Mouse (Mus musculus) testis, adult 2 months (tissue): ENCODE results near the gene Kif5a. TPM values are rescaled to one million over a fixed set of nuclear protein-coding genes. Genes with fewer than 3 reads are reported as not detected.
"Not testable (repeated sequence)": the region's sequence is repeated elsewhere in the genome, so short reads cannot be mapped to it uniquely, and the experiment has no call there.

Experiments
- H3K27ac ChIP-seq: fragments of 200-500 bp; 2 replicates; pipeline ENCODE4 v1.5.1; 2012; ENCODE audit warnings: low read depth, low read length; ENCODE audit not compliant: control insufficient read depth, insufficient read depth
- H3K27me3 ChIP-seq: fragments of 200-500 bp; 2 replicates; pipeline ENCODE4 v1.6.1; 2012; ENCODE audit warnings: mild to moderate bottlenecking, low read length, moderate library complexity; ENCODE audit not compliant: control insufficient read depth, insufficient read depth
- H3K36me3 ChIP-seq: fragments of 200-500 bp; 2 replicates; pipeline ENCODE4 v1.6.1; 2012; ENCODE audit warnings: mild to moderate bottlenecking, low read length; ENCODE audit not compliant: control insufficient read depth, insufficient read depth
- H3K4me1 ChIP-seq: fragments of 200-500 bp; 2 replicates; pipeline ENCODE4 v1.6.1; 2012; ENCODE audit warnings: low read length; ENCODE audit not compliant: control insufficient read depth, insufficient read depth
- H3K4me3 ChIP-seq: fragments of 200-500 bp; 2 replicates; pipeline ENCODE4 v1.5.1; 2012; ENCODE audit warnings: low read depth, mild to moderate bottlenecking, low read length, moderate library complexity, mixed read lengths; ENCODE audit not compliant: control insufficient read depth
- CTCF ChIP-seq: fragments of 200-500 bp; IDR thresholded peaks from 2 replicates; pipeline ENCODE4 v1.5.1; 2012; ENCODE audit warnings: low read depth, mild to moderate bottlenecking, inconsistent platforms, low read length, moderate library complexity; ENCODE audit not compliant: control insufficient read depth, insufficient read depth, insufficient replicate concordance
- POLR2A ChIP-seq: fragments of 200-500 bp; IDR thresholded peaks from 2 replicates; pipeline ENCODE4 v1.6.1; 2012; ENCODE audit warnings: low read depth, mild to moderate bottlenecking, inconsistent platforms, low read length, moderate library complexity; ENCODE audit not compliant: control insufficient read depth
- polyA plus RNA-seq: library from polyadenylated mRNA; depleted of rRNA; stranded (reverse); fragments of >200 nt; gene quantifications from 2 replicates; pipeline ENCODE4 v1.2.3, GENCODE M21; 2012

Gene Kif5a
- polyA plus RNA-seq, 1 experiment = 3.9 TPM

- Histone ChIP-seq H3K4me1 (peaks cover 18% of the 10 kb centered on the region), H3K4me3 (no peak overlapping the region), H3K36me3 (peaks cover 2% of the 10 kb centered on the region; the same call in 1 of the 2 replicates), H3K27me3 (no peaks in the 10 kb centered on the region), H3K27ac (no peak overlapping the region)
- no peak for TF ChIP-seq CTCF
- no peak for TF ChIP-seq POLR2A
These were observed 64.7 kb downstream of the Kif5a start for GRCm38 (mm10) chr10:127198492-127198891.

DNA sequence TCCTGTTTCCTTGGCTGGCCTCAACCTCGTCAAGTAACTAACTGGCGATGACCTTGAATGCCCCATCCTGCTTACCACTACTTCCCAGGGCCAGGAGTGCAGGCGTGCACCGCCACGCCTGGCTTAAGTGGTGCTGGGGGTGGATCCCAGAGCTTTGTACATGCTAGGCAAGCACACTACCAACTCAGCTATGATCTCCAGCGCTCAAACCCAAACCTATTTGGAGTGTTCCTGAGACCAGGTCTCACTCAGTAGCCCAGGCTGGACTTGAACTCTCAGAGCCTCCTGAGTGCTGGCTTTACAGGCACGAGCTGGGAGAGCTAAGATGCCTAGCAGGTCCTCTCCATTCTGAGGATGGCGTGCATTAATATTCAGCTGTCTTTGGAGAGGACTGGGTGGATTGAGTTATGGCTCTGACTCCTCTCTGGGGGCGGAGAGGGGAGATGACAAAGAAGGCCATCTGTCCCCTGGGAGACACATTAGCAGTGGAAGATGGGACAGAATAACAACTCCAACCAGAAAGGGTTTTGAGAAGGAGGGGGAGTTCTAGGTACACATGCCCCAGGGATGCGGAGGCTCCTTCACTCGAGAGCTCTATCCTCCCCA, 65.5 kb downstream of the Kif5a start:
- H3K4me3 ChIP-seq = no peak overlapping the region
- H3K27ac ChIP-seq = no peak overlapping the region
- TF ChIP-seq POLR2A (no peak), CTCF (no peak)
- no peaks in the 10 kb centered on the region for H3K27me3 ChIP-seq
- H3K4me1 ChIP-seq = peaks cover 18% of the 10 kb centered on the region
- peaks cover 2% of the 10 kb centered on the region; the same call in 1 of the 2 replicates for H3K36me3 ChIP-seq

- TF ChIP-seq CTCF (no peak), POLR2A (no peak)
- no peaks in the 10 kb centered on the region for H3K27me3 ChIP-seq
- H3K4me1 ChIP-seq = peaks cover 18% of the 10 kb centered on the region
- H3K27ac ChIP-seq = no peak overlapping the region
- H3K4me3 ChIP-seq = no peak overlapping the region
- peaks cover 2% of the 10 kb centered on the region; the same call in 1 of the 2 replicates for H3K36me3 ChIP-seq
These were observed 66.0 kb downstream of the Kif5a start for GRCm38 (mm10) chr10:127197104-127197503.

- Histone ChIP-seq H3K27me3 (no peaks in the 10 kb centered on the region), H3K27ac (peak overlapping the region; percentile 29; the same call in 1 of the 2 replicates), H3K4me3 (peak overlapping the region; percentile 19; the same call in 1 of the 2 replicates), H3K36me3 (peaks cover 2% of the 10 kb centered on the region; the same call in 1 of the 2 replicates), H3K4me1 (peaks cover 18% of the 10 kb centered on the region)
- TF ChIP-seq POLR2A (0 out of 2 replicates have a peak, but pooled peaks have one; percentile 26), CTCF (no peak)
These were observed 66.8 kb downstream of the Kif5a start for GRCm38 (mm10) chr10:127196392-127196791.

GRCm38 (mm10) chr10:127195328-127196129, 67.6 kb downstream of the Kif5a start, which contains the start of gene Dtx3:
Gene Dtx3 (minus strand): TSS chr10:127195728.
- TF ChIP-seq POLR2A = no peak
- TF ChIP-seq CTCF = no peak
- Histone ChIP-seq H3K4me1 (peaks cover 25% of the 10 kb centered on the region), H3K36me3 (peaks cover 2% of the 10 kb centered on the region; the same call in 1 of the 2 replicates), H3K4me3 (peak within 1 kb of the TSS; percentile 95), H3K27me3 (no peaks in the 10 kb centered on the region), H3K27ac (peak within 1 kb of the TSS; percentile 86)

- Histone ChIP-seq H3K27ac (peak overlapping the region; percentile 86), H3K27me3 (no peaks in the 10 kb centered on the region), H3K4me3 (peak overlapping the region; percentile 95), H3K36me3 (peaks cover 2% of the 10 kb centered on the region; the same call in 1 of the 2 replicates), H3K4me1 (peaks cover 34% of the 10 kb centered on the region)
- TF ChIP-seq POLR2A (peak; percentile 47), CTCF (no peak)
These were observed 68.5 kb downstream of the Kif5a start for GRCm38 (mm10) chr10:127194428-127195327.

DNA sequence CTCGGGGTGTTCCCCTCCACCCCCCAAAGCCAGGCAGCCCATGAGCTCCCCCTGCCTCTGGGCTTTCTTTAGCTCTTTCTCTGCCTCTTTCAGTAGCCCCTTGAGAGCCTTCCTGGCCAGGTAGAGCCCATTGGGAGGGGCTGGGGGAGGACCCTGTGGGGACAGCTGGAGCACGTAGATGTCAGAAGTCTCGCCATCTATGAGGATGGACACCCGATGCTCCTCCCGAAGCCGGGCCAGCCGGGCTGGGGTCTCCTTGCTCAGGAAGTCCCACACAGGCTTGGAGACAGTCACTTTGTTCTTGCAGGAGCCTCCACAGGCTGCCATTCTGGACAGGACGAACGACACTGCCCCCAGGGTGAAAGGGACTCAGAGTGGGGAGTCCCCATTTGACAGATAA, 70.1 kb downstream of the Kif5a start:
- no peak overlapping the region for H3K4me3 ChIP-seq
- H3K36me3 ChIP-seq = no peaks in the 10 kb centered on the region; the same call in 1 of the 2 replicates
- H3K27ac ChIP-seq = no peak overlapping the region
- H3K4me1 ChIP-seq = peaks cover 42% of the 10 kb centered on the region
- H3K27me3 ChIP-seq = no peaks in the 10 kb centered on the region
- TF ChIP-seq POLR2A (no peak), CTCF (no peak)

DNA sequence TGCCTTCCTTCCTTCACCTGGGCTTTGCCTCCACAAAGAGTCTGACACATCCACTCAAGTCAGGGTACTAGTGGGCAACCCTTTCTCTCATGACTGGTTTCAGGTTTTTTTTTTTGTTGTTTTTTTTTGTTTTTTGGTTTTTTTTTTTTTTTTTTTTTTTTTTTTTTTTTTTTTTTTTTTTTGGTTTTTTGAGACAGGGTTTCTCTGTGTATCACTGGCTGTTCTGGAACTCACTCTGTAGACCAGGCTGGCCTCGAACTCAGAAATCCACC, 71.2 kb downstream of the Kif5a start:
- H3K36me3 ChIP-seq, H3K27me3 ChIP-seq, H3K4me3 ChIP-seq, H3K27ac ChIP-seq: not testable (repeated sequence)
- H3K4me1 ChIP-seq = peaks cover 42% of the 10 kb centered on the region
